Mouse (Mus musculus) midbrain, embryonic 15.5 days (tissue): Measurements from ENCODE around the gene Nt5c2. TPM values are rescaled to one million over a fixed set of nuclear protein-coding genes. Genes with fewer than 3 reads are reported as not detected.

ENCODE experiments used
- ATAC-seq: fragments of 200-750 bp; cut with Nextera tagmentation; replicated peaks from 2 replicates; pipeline ENCODE4 v1.8.0; 2017; ENCODE audit warnings: moderate TSS enrichment
- H3K27ac ChIP-seq: fragments of 300-500 bp; sonication (generic); 2 replicates; pipeline ENCODE4 v1.5.1; 2015; ENCODE audit warnings: mild to moderate bottlenecking, inconsistent platforms
- H3K27me3 ChIP-seq: fragments of 300-500 bp; sonication (generic); replicated peaks from 2 replicates; pipeline ENCODE4 v1.6.1; 2015; ENCODE audit warnings: inconsistent platforms
- H3K36me3 ChIP-seq: fragments of 300-500 bp; sonication (generic); replicated peaks from 2 replicates; pipeline ENCODE4 v1.6.1; 2015; ENCODE audit warnings: inconsistent platforms
- H3K4me1 ChIP-seq: fragments of 300-500 bp; sonication (generic); 2 replicates; pipeline ENCODE4 v1.6.1; 2015; ENCODE audit warnings: inconsistent platforms
- H3K4me2 ChIP-seq: fragments of 300-500 bp; sonication (generic); 2 replicates; pipeline ENCODE4 v1.6.1; 2015; ENCODE audit warnings: inconsistent platforms, mild to moderate bottlenecking, moderate library complexity
- H3K4me3 ChIP-seq: fragments of 300-500 bp; sonication (generic); 2 replicates; pipeline ENCODE4 v1.5.1; 2015; ENCODE audit warnings: mild to moderate bottlenecking, inconsistent platforms
- H3K9ac ChIP-seq: fragments of 300-500 bp; sonication (generic); 2 replicates; pipeline ENCODE4 v1.6.1; 2015; ENCODE audit warnings: mild to moderate bottlenecking, inconsistent platforms
- H3K9me3 ChIP-seq: fragments of 300-500 bp; sonication (generic); 2 replicates; pipeline ENCODE4 v1.6.1; 2016; ENCODE audit warnings: inconsistent platforms
- WGBS: fragments of 180-500 bp; shearing (Covaris S2); methylation state at CpG from one replicate; pipeline ENCODE4 v1.1.7; 2015; ENCODE audit warnings: mixed read lengths; 5-methylcytosine and 5-hydroxymethylcytosine counted together
- polyA plus RNA-seq: library from polyadenylated mRNA; unstranded; fragments of >200 nt; fragmentation: Nextera tagmentation; extraction: Ambion mirVana; gene quantifications from 2 replicates; pipeline ENCODE4 v1.2.1, GENCODE M21; 2015

The Nt5c2 gene
- polyA plus RNA-seq, 1 experiment from 2014 or later, result 87.7 TPM

DNA sequence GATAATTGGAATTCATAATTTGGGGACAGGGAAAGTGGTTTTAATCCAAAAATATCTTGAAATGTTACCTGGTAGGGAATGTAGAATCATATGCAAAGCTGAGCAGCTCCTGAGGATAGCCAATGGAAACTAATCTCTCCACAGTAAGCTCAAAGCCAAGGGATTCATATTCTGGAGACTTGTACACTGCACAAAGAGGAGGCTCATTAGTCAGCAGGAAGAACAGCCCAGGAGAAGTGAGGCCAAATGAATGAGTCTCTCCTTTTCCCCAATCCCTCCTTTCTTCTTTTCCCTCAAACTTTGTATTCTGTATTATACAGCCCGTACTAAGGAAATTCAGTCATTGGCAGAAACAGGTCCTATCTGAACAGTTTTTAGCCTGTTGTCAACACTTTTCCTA, 110.0 kb downstream of the Nt5c2 start:
- no peak overlapping the region for H3K4me3 ChIP-seq
- WGBS, result 83% methylated on average over 1 of the region's 1 CpGs
- 0 out of 2 replicates have a peak, but pooled peaks cover 5% of the 10 kb centered on the region for H3K4me1 ChIP-seq
- no peak overlapping the region for H3K9ac ChIP-seq
- no peaks in the 10 kb centered on the region for H3K36me3 ChIP-seq
- H3K4me2 ChIP-seq, result no peak overlapping the region
- no peaks in the 10 kb centered on the region for H3K27me3 ChIP-seq
- no peaks in the 10 kb centered on the region for H3K9me3 ChIP-seq
- H3K27ac ChIP-seq, result no peak overlapping the region
- ATAC-seq, result no peak

DNA sequence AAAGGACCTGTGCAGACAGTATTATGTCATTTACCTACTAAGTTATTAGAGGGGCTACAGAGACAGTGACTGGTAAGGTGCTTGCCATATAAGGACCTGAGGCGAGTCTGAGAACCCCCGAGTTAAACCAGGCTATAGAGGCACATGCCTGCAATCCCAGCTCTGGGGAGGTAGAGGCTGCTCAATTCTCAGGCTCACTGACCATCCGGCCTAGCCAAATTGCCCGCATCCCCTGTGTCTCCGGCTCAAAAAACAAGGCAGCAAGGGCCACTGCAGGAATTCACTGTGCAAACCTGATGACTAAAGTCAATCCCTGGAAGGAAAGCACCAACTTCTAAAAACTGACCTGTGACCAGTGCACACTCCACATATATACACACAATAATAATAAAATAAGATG, 111.6 kb downstream of the Nt5c2 start:
- Histone ChIP-seq H3K36me3 (no peaks in the 10 kb centered on the region), H3K4me3 (no peak overlapping the region), H3K9me3 (no peaks in the 10 kb centered on the region), H3K4me1 (no peaks in the 10 kb centered on the region), H3K4me2 (no peak overlapping the region), H3K27ac (no peak overlapping the region), H3K27me3 (no peaks in the 10 kb centered on the region), H3K9ac (no peak overlapping the region)
- no peak for ATAC-seq
- WGBS, result 91% methylated on average over 5 of the region's 5 CpGs

DNA sequence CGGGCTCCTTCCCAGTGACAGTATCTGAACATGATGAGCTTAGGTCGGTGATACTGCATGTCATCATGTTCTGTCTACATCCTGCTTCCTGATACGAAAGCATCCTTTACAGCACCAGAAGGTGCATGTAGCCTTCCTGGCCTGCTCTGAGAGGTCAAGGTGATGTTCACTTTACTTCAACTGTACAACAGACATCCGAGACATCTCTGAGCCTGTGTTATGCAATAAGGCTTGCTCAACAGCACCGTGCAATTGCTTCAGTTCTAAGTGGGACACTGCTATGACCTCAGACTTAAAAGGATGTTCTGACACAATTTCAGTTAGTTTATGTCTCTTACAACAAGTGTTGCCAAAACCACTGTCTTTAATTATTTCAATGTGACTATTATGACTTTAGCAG, 113.6 kb downstream of the Nt5c2 start:
- 93% methylated on average over 5 of the region's 5 CpGs for WGBS
- Histone ChIP-seq H3K4me1 (no peaks in the 10 kb centered on the region), H3K9me3 (no peaks in the 10 kb centered on the region), H3K36me3 (peaks cover 12% of the 10 kb centered on the region), H3K9ac (no peak overlapping the region), H3K27ac (no peak overlapping the region), H3K4me3 (no peak overlapping the region), H3K27me3 (no peaks in the 10 kb centered on the region), H3K4me2 (no peak overlapping the region)
- ATAC-seq, result no peak

DNA sequence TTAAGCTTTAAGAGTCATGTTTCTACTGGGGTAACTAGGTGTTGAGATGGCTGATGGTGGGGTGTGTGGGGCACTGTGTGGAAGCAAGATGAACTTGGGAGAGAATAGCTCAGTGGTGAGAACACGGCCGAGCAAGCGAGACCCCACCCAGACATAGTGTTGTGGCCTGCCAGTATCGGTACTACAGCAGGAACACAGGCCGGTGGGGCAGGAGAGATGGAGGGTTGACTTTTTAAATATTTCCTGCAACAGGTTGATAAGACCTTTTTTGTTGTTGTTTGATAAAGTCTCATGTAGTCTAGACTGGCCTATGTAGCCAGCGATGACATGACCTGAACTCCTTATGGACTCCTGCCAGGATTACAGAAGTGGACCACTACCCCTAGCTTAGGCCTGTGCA, 114.2 kb downstream of the Nt5c2 start:
- WGBS, result 95% methylated on average over 6 of the region's 6 CpGs
- Histone ChIP-seq H3K9ac (no peak overlapping the region), H3K9me3 (no peaks in the 10 kb centered on the region), H3K4me3 (no peak overlapping the region), H3K27me3 (no peaks in the 10 kb centered on the region), H3K36me3 (peaks cover 12% of the 10 kb centered on the region), H3K4me1 (no peaks in the 10 kb centered on the region), H3K4me2 (no peak overlapping the region), H3K27ac (no peak overlapping the region)
- no peak for ATAC-seq

DNA sequence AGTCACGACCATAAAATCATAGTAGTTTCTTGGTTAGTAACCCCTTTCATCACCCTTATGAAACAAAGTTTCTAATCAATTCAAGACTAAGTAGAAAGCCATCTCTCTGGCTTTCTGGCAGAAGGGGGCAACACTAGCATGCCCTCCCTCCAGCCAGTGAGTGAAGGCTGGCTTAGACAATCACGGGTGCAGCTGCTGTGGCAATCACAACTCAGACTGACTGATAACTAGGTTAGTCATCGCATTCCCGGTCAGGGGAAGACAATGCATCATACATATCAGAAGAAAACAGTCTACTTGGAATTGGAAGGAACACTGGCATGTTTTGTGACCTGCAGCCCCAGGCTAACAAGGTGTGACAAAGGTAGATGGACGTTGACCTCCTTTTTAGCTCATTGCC, 115.1 kb downstream of the Nt5c2 start:
- H3K9ac ChIP-seq, result no peak overlapping the region
- no peak overlapping the region for H3K4me3 ChIP-seq
- ATAC-seq, result no peak
- H3K4me2 ChIP-seq, result no peak overlapping the region
- no peak overlapping the region for H3K27ac ChIP-seq
- no peaks in the 10 kb centered on the region for H3K4me1 ChIP-seq
- no peaks in the 10 kb centered on the region for H3K27me3 ChIP-seq
- no peaks in the 10 kb centered on the region for H3K9me3 ChIP-seq
- peaks cover 12% of the 10 kb centered on the region for H3K36me3 ChIP-seq
- 80% methylated on average over 5 of the region's 5 CpGs for WGBS

DNA sequence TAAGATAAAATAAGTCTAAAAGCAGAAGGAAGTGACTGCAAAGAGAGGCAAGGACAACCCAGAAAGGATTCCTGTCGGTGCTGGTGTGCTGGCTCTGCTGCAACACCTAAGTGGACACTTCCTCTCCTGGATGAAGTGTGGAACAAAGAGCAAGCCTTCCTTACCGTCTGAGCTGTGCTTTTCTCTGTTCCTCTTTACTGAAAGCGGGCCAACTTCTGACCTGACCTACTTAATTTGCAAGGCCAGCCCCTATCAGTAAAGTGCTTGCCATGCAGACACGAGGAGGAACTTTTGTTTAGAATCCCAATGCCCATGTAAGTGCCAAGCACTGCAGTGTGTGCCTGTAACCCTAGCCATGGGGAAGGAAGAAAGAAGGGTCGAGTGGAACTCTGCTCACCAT, 115.6 kb downstream of the Nt5c2 start:
- no peaks in the 10 kb centered on the region for H3K9me3 ChIP-seq
- H3K27ac ChIP-seq, result no peak overlapping the region
- no peak overlapping the region for H3K4me3 ChIP-seq
- no peak for ATAC-seq
- H3K27me3 ChIP-seq, result no peaks in the 10 kb centered on the region
- no peak overlapping the region for H3K9ac ChIP-seq
- 59% methylated on average over 5 of the region's 5 CpGs for WGBS
- no peaks in the 10 kb centered on the region for H3K4me1 ChIP-seq
- H3K4me2 ChIP-seq, result no peak overlapping the region
- peaks cover 12% of the 10 kb centered on the region for H3K36me3 ChIP-seq

DNA sequence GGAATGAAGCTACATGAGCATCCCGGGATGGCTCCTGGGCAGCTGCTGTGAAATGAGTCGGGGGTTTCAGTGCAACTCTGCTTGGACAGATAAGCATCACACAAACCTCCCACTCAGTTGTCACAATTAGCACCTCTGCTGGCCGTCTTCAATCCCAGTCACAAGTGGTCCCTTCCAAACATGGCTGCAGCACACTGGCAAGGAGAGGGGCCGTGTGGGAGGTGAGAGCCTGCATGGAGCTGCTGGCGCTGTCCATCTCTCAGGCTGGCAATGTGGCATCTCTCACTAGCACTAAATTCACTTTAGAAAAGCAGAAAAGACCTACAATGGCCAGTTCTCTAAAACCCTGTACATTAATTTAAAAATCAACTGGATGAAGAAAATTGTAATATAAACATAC, 116.7 kb downstream of the Nt5c2 start:
- Histone ChIP-seq H3K36me3 (peaks cover 12% of the 10 kb centered on the region), H3K27me3 (no peaks in the 10 kb centered on the region), H3K9ac (no peak overlapping the region), H3K4me3 (no peak overlapping the region), H3K4me1 (no peaks in the 10 kb centered on the region), H3K9me3 (no peaks in the 10 kb centered on the region), H3K4me2 (no peak overlapping the region), H3K27ac (no peak overlapping the region)
- 92% methylated on average over 5 of the region's 5 CpGs for WGBS
- no peak for ATAC-seq

DNA sequence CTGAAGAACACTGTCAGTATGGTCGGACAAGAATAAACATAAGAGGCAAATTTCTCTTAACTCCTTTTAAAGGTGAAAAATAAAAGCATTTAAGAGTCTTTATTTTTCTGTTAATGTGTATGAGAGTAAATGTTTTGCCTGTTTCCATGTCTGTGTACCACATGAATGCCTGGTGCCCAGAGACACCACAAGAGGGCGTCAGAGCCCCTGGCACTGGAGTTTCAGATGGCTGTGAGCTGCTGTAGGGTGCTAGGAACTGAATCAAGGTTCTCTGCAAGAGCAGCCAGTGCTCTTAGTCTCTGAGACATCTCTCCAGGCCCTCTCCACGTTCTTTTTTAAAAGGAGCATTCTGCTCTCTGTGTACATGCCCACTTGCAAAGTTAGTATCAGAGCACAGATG, 117.8 kb downstream of the Nt5c2 start:
- Histone ChIP-seq H3K27me3 (no peaks in the 10 kb centered on the region), H3K9ac (no peak overlapping the region), H3K4me3 (no peak overlapping the region), H3K4me1 (no peaks in the 10 kb centered on the region), H3K9me3 (no peaks in the 10 kb centered on the region), H3K27ac (no peak overlapping the region), H3K4me2 (no peak overlapping the region), H3K36me3 (peaks cover 15% of the 10 kb centered on the region)
- ATAC-seq, result no peak
- WGBS, result 93% methylated on average over 3 of the region's 3 CpGs

DNA sequence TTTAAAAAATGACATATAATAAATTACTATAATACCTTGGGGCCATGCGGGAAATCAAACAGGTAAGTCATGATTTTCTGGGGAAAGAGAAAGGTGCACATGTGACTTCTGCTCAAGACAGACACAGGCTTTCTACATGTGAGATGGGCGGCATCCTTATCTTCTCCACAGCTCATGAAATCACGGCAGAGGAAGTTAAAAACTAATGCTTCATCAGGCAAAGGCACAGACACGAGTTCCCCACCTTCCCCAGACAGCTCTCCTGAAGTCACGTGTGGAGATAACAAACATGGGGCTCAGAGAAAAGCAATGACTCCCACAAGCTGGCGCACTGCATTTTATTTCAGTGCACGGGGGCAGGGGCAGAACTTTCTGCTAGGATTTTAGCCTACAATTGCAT, 121.5 kb downstream of the Nt5c2 start:
- Histone ChIP-seq H3K36me3 (peaks cover 43% of the 10 kb centered on the region), H3K27me3 (no peaks in the 10 kb centered on the region), H3K4me3 (no peak overlapping the region), H3K4me1 (no peaks in the 10 kb centered on the region), H3K9me3 (no peaks in the 10 kb centered on the region), H3K27ac (no peak overlapping the region), H3K9ac (no peak overlapping the region), H3K4me2 (no peak overlapping the region)
- ATAC-seq, result no peak
- WGBS, result 94% methylated on average over 7 of the region's 7 CpGs

DNA sequence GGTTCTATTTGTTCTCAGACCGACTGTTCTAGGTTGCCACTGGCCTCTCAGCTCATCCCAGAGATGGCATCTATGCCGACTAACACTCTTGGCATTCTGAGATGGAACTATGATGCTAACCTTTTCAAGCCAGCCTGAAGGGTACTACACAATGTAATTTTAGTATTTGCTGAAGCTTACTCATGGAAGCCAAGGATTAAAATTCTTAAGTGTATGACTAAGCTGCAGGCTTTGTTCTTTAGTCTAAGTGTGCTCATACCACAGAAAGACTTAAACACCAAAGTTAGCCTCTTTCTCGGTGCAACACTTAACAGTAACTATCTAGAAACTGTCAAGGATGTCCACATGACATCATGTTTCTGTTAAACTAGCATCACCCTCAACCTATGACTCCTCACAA, 122.1 kb downstream of the Nt5c2 start:
- H3K27ac ChIP-seq, result no peak overlapping the region
- H3K9ac ChIP-seq, result no peak overlapping the region
- no peaks in the 10 kb centered on the region for H3K9me3 ChIP-seq
- WGBS, result 87% methylated on average over 3 of the region's 3 CpGs
- no peak overlapping the region for H3K4me3 ChIP-seq
- H3K4me1 ChIP-seq, result no peaks in the 10 kb centered on the region
- no peak for ATAC-seq
- H3K27me3 ChIP-seq, result no peaks in the 10 kb centered on the region
- H3K36me3 ChIP-seq, result peaks cover 45% of the 10 kb centered on the region
- H3K4me2 ChIP-seq, result no peak overlapping the region

DNA sequence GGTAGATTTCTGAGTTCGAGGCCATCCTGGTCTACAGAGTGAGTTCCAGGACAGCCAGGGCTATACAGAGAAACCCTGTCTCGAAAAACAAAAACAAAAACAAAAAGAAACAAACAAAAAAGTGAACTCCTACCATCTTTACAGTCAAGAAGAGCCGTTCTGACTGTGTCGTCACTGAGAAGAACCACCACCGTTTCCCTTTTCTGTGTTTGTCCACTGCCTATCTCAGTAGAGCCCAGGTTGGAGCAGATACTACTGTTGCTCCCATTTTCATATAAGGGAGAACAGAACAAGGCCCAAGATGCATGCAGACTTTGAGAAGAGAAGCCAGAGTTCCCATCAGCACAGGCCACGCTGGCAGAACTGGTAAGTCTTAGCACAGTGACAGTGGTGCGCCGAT, 124.3 kb downstream of the Nt5c2 start:
- Histone ChIP-seq H3K36me3 (peaks cover 43% of the 10 kb centered on the region), H3K27me3 (no peaks in the 10 kb centered on the region), H3K9me3 (no peaks in the 10 kb centered on the region), H3K4me2 (no peak overlapping the region), H3K4me1 (no peaks in the 10 kb centered on the region), H3K9ac (no peak overlapping the region), H3K27ac (no peak overlapping the region), H3K4me3 (no peak overlapping the region)
- WGBS, result 94% methylated on average over 8 of the region's 8 CpGs
- ATAC-seq, result no peak

DNA sequence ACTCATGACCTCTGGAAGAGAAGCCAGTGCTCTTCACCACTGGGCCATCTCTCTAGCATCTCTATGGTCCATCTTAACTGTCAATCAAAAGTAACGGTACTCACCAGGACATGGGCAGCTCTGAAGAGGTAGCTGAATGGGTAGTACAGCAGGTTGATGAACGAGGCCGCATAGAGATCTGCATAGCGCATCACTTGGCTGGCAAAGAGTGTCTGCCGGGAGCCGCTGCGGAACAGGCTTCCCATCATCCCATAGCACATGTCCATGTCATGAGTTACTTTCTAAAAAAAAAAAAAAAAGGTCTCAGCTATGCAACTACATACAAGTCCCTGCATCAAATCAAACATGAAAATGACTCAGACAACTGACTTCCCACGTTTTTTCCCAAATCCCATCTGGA, 125.3 kb downstream of the Nt5c2 start:
- Histone ChIP-seq H3K4me3 (no peak overlapping the region), H3K4me2 (no peak overlapping the region), H3K4me1 (no peaks in the 10 kb centered on the region), H3K9ac (no peak overlapping the region), H3K27ac (no peak overlapping the region), H3K9me3 (no peaks in the 10 kb centered on the region), H3K36me3 (peaks cover 46% of the 10 kb centered on the region), H3K27me3 (no peaks in the 10 kb centered on the region)
- WGBS, result 93% methylated on average over 8 of the region's 8 CpGs
- no peak for ATAC-seq

DNA sequence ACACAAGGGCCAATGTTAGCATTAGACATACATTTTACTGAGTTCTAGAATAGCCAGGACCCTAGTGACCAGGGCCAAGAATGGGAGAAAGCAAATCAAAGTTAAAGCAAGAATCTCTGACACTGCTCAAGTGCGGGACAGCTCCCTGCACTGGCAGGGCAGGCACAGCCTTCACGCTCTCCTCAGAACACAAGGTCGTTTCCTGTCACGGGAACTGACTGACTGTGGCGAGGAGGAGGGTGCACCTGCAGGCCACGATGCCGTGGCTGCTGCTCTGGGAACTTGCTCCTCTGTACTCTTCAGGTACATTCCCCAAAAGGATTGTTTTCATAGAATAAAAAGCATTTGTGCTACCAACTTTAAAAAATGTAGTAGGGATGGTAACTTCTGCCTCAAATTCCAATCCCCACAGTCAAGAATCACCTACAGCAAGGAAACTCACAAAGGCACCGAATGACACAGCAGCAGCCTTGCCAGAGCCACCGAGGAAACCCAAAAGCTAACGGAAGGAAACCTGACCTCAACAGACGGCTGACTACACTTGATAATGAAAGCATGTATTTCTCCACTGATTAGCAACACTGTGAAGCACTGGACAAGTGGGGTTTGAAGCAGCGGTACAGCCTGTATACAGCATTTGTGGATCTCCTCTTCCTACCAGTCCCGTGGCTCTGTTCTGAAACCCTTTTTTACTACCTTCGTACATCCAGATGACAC, 127.0 kb downstream of the Nt5c2 start:
- no peak overlapping the region for H3K4me3 ChIP-seq
- no peak for ATAC-seq
- no peaks in the 10 kb centered on the region for H3K27me3 ChIP-seq
- 88% methylated on average over 14 of the region's 14 CpGs for WGBS
- H3K4me1 ChIP-seq, result no peaks in the 10 kb centered on the region
- peaks cover 54% of the 10 kb centered on the region for H3K36me3 ChIP-seq
- H3K4me2 ChIP-seq, result no peak overlapping the region
- no peaks in the 10 kb centered on the region for H3K9me3 ChIP-seq
- no peak overlapping the region for H3K9ac ChIP-seq
- H3K27ac ChIP-seq, result no peak overlapping the region; the same call in 1 of the 2 replicates
